Mouse (Mus musculus) heart, adult 18-20 months (tissue): ENCODE results near the gene Psmf1. TPM values are rescaled to one million over a fixed set of nuclear protein-coding genes. Genes with fewer than 3 reads are reported as not detected.

ENCODE experiments used
- DNase-seq, 2 experiments: peaks; one replicate each; pipeline ENCODE4 v3.0.0; 2021 to 2022; ENCODE audit warnings: mixed read lengths in 1 of 2
- total RNA-seq, 2 experiments: library from RNA; stranded (reverse); gene quantifications; 2 replicates each; pipeline ENCODE4 v1.2.3; 2021

The Psmf1 gene
- total RNA-seq, 2 experiments from 2014 or later = 21.1 to 26.3 TPM

GRCm38 (mm10) chr2:151735422-151735821 is 8.6 kb downstream of the Psmf1 start:
- DNase-seq = no peak

GRCm38 (mm10) chr2:151733151-151733865 is 10.7 kb downstream of the Psmf1 start:
- DNase-seq = no peak

- no peak for DNase-seq
Measured at GRCm38 (mm10) chr2:151724094-151724493, 19.9 kb downstream of the Psmf1 start.

GRCm38 (mm10) chr2:151716318-151717055 is 27.5 kb downstream of the Psmf1 start:
- no peak for DNase-seq

GRCm38 (mm10) chr2:151715526-151715925 is 28.5 kb downstream of the Psmf1 start:
- DNase-seq = no peak

- DNase-seq = peak in 1 of 2 experiments; percentile 12
Measured at GRCm38 (mm10) chr2:151712647-151713046, 31.3 kb downstream of the Psmf1 start.

- peak in 1 of 2 experiments; percentile 17 for DNase-seq
Measured at GRCm38 (mm10) chr2:151702851-151703190, 41.2 kb downstream of the Psmf1 start.

GRCm38 (mm10) chr2:151702146-151702850 is 41.7 kb downstream of the Psmf1 start:
- DNase-seq = peak; percentile 28 to 47

GRCm38 (mm10) chr2:151701231-151702145 is 42.5 kb downstream of the Psmf1 start, which contains the start of gene Tmem74b:
Gene Tmem74b (plus strand): TSS chr2:151702008.
- DNase-seq = peak; percentile 5 to 9

GRCm38 (mm10) chr2:151682976-151683375 is 61.0 kb downstream of the Psmf1 start:
- DNase-seq = no peak

GRCm38 (mm10) chr2:151682357-151682756 is 61.6 kb downstream of the Psmf1 start:
- DNase-seq = no peak

- peak in 1 of 2 experiments; percentile 8 for DNase-seq
Measured at GRCm38 (mm10) chr2:151676234-151676633, 67.8 kb downstream of the Psmf1 start.

- no peak for DNase-seq
Measured at GRCm38 (mm10) chr2:151670968-151671329, 73.0 kb downstream of the Psmf1 start.

- no peak for DNase-seq
Measured at GRCm38 (mm10) chr2:151670026-151670967, 73.7 kb downstream of the Psmf1 start.

- no peak for DNase-seq
Measured at GRCm38 (mm10) chr2:151668433-151668832, 75.6 kb downstream of the Psmf1 start, which contains the start of gene Rad21l. Gene Rad21l (minus strand): TSS chr2:151668533.

Other genes with a start within 250 kb of the Psmf1 start
- 100 to 1,000 TPM; 200 to 226 TPM for gene Fkbp1a, start 201.7 kb downstream of the Psmf1 start, total RNA-seq
- gene Sdcbp2, start 171.6 kb downstream of the Psmf1 start, total RNA-seq = 1 to 10 TPM; 2.8 to 2.9 TPM
- 1 to 10 TPM; 4.7 to 4.9 TPM for gene Snph, start 111.6 kb downstream of the Psmf1 start, total RNA-seq
- gene Rad21l, start 75.7 kb downstream of the Psmf1 start, total RNA-seq = not detected
- gene Tmem74b, start 42.2 kb downstream of the Psmf1 start, total RNA-seq = 1 to 10 TPM; 6.5 to 7.2 TPM
- gene Rspo4, start 98.7 kb upstream of the Psmf1 start, total RNA-seq = not detected
- gene Angpt4, start 167.0 kb upstream of the Psmf1 start, total RNA-seq = under 1 TPM; 0.28 to 0.35 TPM
- gene Fam110a, start 236.0 kb upstream of the Psmf1 start, total RNA-seq = 1 to 10 TPM; 3.4 to 3.7 TPM